Mouse (Mus musculus) limb, embryonic 11.5 days (tissue): ENCODE measurements around the gene Nosip. TPM values are rescaled to one million over a fixed set of nuclear protein-coding genes. Genes with fewer than 3 reads are reported as not detected.
"Not testable (repeated sequence)": the region's sequence is repeated elsewhere in the genome, so short reads cannot be mapped to it uniquely, and the experiment has no call there.

Experiments
- ATAC-seq: fragments of 200-750 bp; cut with Nextera tagmentation; 2 replicates; pipeline ENCODE4 v1.8.0; 2017; ENCODE audit warnings: low read depth; ENCODE audit not compliant: insufficient number of reproducible peaks, low FRiP score, low TSS enrichment
- DNase-seq: peaks from one replicate; pipeline ENCODE4 v3.0.0-alpha.2; 2015; ENCODE audit warnings: low spot score
- H3K27ac ChIP-seq: fragments of 300-500 bp; sonication (generic); replicated peaks from 2 replicates; pipeline ENCODE4 v1.5.1; 2014; ENCODE audit warnings: low read depth, mild to moderate bottlenecking, low read length
- H3K27me3 ChIP-seq: fragments of 300-500 bp; sonication (generic); 2 replicates; pipeline ENCODE4 v1.6.1; 2014; ENCODE audit warnings: mild to moderate bottlenecking, low read length, mixed read lengths; ENCODE audit not compliant: control insufficient read depth, insufficient read depth
- H3K36me3 ChIP-seq: fragments of 300-500 bp; sonication (generic); 2 replicates; pipeline ENCODE4 v1.6.1; 2014; ENCODE audit warnings: mild to moderate bottlenecking, low read length, moderate library complexity, mixed read lengths; ENCODE audit not compliant: control insufficient read depth, insufficient read depth
- H3K4me1 ChIP-seq: fragments of 300-500 bp; sonication (generic); 2 replicates; pipeline ENCODE4 v1.6.1; 2014; ENCODE audit warnings: low read length, mixed read lengths; ENCODE audit not compliant: control insufficient read depth, insufficient read depth
- H3K4me2 ChIP-seq: fragments of 300-500 bp; sonication (generic); 2 replicates; pipeline ENCODE4 v1.6.1; 2014; ENCODE audit warnings: low read depth, mild to moderate bottlenecking, moderate library complexity; ENCODE audit not compliant: severe bottlenecking
- H3K4me3 ChIP-seq: fragments of 300-500 bp; sonication (generic); 2 replicates; pipeline ENCODE4 v1.5.1; 2014; ENCODE audit warnings: low read depth, low read length
- H3K9ac ChIP-seq: fragments of 300-500 bp; sonication (generic); 2 replicates; pipeline ENCODE4 v1.6.1; 2014; ENCODE audit warnings: mild to moderate bottlenecking, low read length
- H3K9me3 ChIP-seq: fragments of 300-500 bp; sonication (generic); 2 replicates; pipeline ENCODE4 v1.6.1; 2016; ENCODE audit warnings: low read length; ENCODE audit not compliant: control insufficient read depth
- WGBS: fragments of 180-500 bp; shearing (Covaris S2); extraction: QIAGEN DNeasy Blood & Tissue Kit; methylation state at CpG from one replicate; pipeline ENCODE4 v1.1.7; 2014; 5-methylcytosine and 5-hydroxymethylcytosine counted together
- polyA plus RNA-seq: library from polyadenylated mRNA; unstranded; fragments of >200 nt; fragmentation: Nextera tagmentation; extraction: Ambion mirVana; gene quantifications from 2 replicates; pipeline ENCODE4 v1.2.1, GENCODE M21; 2014

Gene Nosip
- polyA plus RNA-seq, 1 experiment from 2014 or later, result 70.2 TPM

DNA sequence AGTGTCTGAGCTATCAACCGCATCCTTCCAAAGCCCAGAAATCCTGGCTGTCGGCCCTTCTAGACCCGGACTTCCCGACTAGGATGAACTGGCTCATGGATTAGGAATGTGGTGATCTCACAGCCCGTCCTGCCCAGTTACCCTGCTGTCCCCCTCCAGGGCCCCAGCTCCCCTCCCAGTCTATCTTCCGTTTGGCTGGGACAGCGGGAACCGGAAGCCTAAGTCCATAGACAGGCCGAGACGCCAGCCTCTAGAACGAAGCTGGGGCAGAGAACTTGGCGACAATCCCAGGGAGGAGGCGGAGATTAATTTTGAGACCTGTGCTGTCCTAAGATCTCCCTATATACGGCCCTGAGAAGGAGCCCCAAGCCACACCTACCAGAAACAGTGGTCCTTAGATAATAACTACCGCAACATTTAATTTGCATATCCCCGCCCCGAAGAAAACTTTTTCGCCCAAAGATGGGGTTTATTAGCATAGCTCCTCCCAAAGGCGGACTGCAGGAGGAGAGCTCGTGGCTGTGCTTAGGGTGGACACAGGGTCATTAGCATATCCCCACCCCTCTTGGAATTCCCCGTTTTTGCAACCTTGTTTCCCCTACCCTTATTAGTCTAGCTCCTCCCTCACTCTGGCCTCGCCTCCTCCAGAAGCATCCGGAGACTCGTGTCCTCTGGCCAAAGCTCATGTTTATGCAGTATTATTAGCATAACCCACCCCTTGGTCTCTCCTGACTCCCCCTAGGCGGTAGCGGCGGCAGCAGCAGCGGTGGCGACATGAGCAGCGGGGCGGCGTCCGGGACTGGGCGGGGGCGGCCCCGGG is 44.8 kb upstream of the Nosip start, which contains the start of gene Rras:
Rras (plus strand) TSS at position 720 of the 820 bp plus-strand sequence.
- Histone ChIP-seq H3K4me3 (peak within 1 kb of the TSS; percentile 93), H3K27ac (peak within 1 kb of the TSS; percentile 66), H3K9ac (peak within 1 kb of the TSS; percentile 64), H3K4me1 (peaks cover 9% of the 10 kb centered on the region), H3K4me2 (peak within 1 kb of the TSS; percentile 89), H3K9me3 (no peaks in the 10 kb centered on the region), H3K36me3 (peaks cover 3% of the 10 kb centered on the region; the same call in 1 of the 2 replicates), H3K27me3 (no peaks in the 10 kb centered on the region)
- peak; percentile 87 for DNase-seq
- under 1% methylated on average over 36 of the region's 36 CpGs for whole genome bisulfite sequencing
- peak; percentile 90 for ATAC-seq

DNA sequence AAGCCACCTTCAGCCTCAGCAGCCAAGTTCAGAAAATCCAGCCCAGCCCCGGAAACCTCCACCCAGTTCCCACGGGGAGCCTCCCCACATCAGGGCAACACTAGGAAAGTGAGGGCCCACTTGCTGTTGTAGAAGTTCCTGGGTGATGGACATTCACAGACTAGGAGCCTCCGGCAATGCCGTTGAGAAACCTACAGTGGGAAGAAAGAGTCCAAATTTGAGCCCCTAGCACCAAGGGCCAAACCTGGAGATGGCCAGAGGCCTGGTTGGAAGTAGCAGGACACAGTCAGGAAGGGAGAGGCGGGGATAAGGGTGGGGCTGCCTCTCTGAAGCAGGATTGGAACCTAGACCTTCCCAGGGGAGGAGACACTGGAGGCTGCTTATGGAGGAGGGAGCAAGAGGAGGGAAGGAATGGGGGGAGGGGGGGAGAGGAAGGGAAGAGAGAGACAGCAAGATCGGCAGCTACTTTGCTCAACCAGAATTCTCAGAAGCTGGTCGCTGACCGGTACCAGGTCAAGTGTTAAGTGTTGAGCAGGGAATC is 43.1 kb upstream of the Nosip start:
- Histone ChIP-seq H3K9ac (no peak overlapping the region), H3K27ac (no peak overlapping the region), H3K4me1 (peaks cover 9% of the 10 kb centered on the region), H3K9me3 (no peaks in the 10 kb centered on the region), H3K4me3 (no peak overlapping the region), H3K4me2 (no peak overlapping the region; the same call in 1 of the 2 replicates), H3K27me3 (no peaks in the 10 kb centered on the region), H3K36me3 (no peaks in the 10 kb centered on the region)
- ATAC-seq (no peak), DNase-seq (no peak)
- WGBS, result 35% methylated on average over 8 of the region's 8 CpGs

DNA sequence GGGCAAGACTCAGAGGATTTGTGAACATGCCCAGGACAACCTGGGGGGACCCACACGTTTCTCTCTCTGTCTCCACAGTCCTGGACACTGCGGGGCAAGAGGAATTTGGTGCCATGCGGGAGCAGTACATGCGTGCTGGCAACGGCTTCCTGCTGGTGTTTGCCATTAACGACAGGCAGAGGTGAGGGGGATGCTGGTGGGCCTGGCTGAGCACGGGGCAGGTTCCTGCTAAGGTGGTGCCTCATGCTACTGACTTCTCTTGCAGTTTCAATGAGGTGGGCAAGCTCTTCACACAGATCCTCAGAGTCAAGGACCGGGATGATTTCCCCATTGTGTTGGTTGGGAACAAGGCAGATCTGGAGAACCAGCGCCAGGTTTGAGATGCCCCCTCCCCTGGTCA is 42.0 kb upstream of the Nosip start:
- Histone ChIP-seq H3K9me3 (no peaks in the 10 kb centered on the region), H3K9ac (no peak overlapping the region), H3K4me3 (no peak overlapping the region), H3K36me3 (no peaks in the 10 kb centered on the region), H3K4me2 (no peak overlapping the region), H3K27me3 (no peaks in the 10 kb centered on the region), H3K4me1 (peaks cover 4% of the 10 kb centered on the region; the same call in 1 of the 2 replicates), H3K27ac (no peak overlapping the region)
- ATAC-seq (no peak), DNase-seq (no peak)
- 69% methylated on average over 9 of the region's 9 CpGs for WGBS

- not testable (repeated sequence) for H3K9me3 ChIP-seq, H3K4me3 ChIP-seq, H3K27me3 ChIP-seq, ATAC-seq, H3K9ac ChIP-seq, H3K4me2 ChIP-seq, H3K4me1 ChIP-seq, DNase-seq, H3K27ac ChIP-seq
- WGBS, result 75% methylated on average over 5 of the region's 5 CpGs
- H3K36me3 ChIP-seq, result peaks cover 16% of the 10 kb centered on the region
These were observed 38.5 kb upstream of the Nosip start for GRCm38 (mm10) chr7:45023711-45024110.

- no peak overlapping the region for H3K4me3 ChIP-seq
- no peak for ATAC-seq
- H3K36me3 ChIP-seq, result peaks cover 19% of the 10 kb centered on the region
- WGBS, result 88% methylated on average over 15 of the region's 15 CpGs
- H3K9me3 ChIP-seq, result no peaks in the 10 kb centered on the region
- H3K9ac ChIP-seq, result no peak overlapping the region
- H3K4me2 ChIP-seq, result no peak overlapping the region
- no peak overlapping the region for H3K27ac ChIP-seq
- no peak for DNase-seq
- no peaks in the 10 kb centered on the region for H3K27me3 ChIP-seq
- H3K4me1 ChIP-seq, result 0 out of 2 replicates have a peak, but pooled peaks cover 2% of the 10 kb centered on the region
These were observed 37.7 kb upstream of the Nosip start for GRCm38 (mm10) chr7:45024281-45025248.

- 71% methylated on average over 8 of the region's 8 CpGs for WGBS
- no peak for DNase-seq
- H3K9ac ChIP-seq, result no peak overlapping the region
These were observed 36.5 kb upstream of the Nosip start for GRCm38 (mm10) chr7:45025601-45026220.

GRCm38 (mm10) chr7:45026256-45026655 is 36.0 kb upstream of the Nosip start:
- H3K9ac ChIP-seq, result no peak overlapping the region
- H3K27me3 ChIP-seq, result no peaks in the 10 kb centered on the region
- no peak overlapping the region for H3K4me3 ChIP-seq
- H3K9me3 ChIP-seq, result no peaks in the 10 kb centered on the region
- H3K27ac ChIP-seq, result no peak overlapping the region
- ATAC-seq, result no peak; the same call in 1 of the 2 replicates
- 0 out of 2 replicates have a peak, but pooled peaks cover 2% of the 10 kb centered on the region for H3K4me1 ChIP-seq
- no peak overlapping the region for H3K4me2 ChIP-seq
- no peak for DNase-seq
- H3K36me3 ChIP-seq, result peaks cover 33% of the 10 kb centered on the region
- WGBS, result 67% methylated on average over 2 of the region's 2 CpGs

More at GRCm38 (mm10) chr7:45025601-45026220, 36.5 kb upstream of the Nosip start:
- Histone ChIP-seq H3K9me3 (no peaks in the 10 kb centered on the region), H3K4me3 (no peak overlapping the region), H3K4me2 (no peak overlapping the region), H3K27ac (no peak overlapping the region), H3K36me3 (peaks cover 28% of the 10 kb centered on the region), H3K4me1 (0 out of 2 replicates have a peak, but pooled peaks cover 2% of the 10 kb centered on the region), H3K27me3 (no peaks in the 10 kb centered on the region)
- ATAC-seq, result no peak
